Mouse (Mus musculus) bone marrow, adult 2 months (tissue): ENCODE data around the gene Ncoa1. TPM values are rescaled to one million over a fixed set of nuclear protein-coding genes. Genes with fewer than 3 reads are reported as not detected.

Experiments
- H3K27ac ChIP-seq: fragments of 200-500 bp; 2 replicates; pipeline ENCODE4 v1.5.1; 2012; ENCODE audit warnings: low read depth, mild to moderate bottlenecking, control low read depth, inconsistent platforms, low read length; ENCODE audit not compliant: control insufficient read depth, poor library complexity, insufficient read depth
- H3K4me1 ChIP-seq: fragments of 200-500 bp; 2 replicates; pipeline ENCODE4 v1.6.1; 2011; ENCODE audit warnings: low read length; ENCODE audit not compliant: control insufficient read depth, insufficient read depth
- H3K4me3 ChIP-seq: fragments of 200-500 bp; replicated peaks from 2 replicates; pipeline ENCODE3; 2011; ENCODE audit warnings: mild to moderate bottlenecking, low read depth, low read length, control low read depth; ENCODE audit not compliant: control insufficient read depth
- CTCF ChIP-seq: fragments of 200-500 bp; IDR thresholded peaks from 2 replicates; pipeline ENCODE4 v1.5.1; 2011; ENCODE audit warnings: low read length, control low read depth; ENCODE audit not compliant: control insufficient read depth, insufficient read depth
- POLR2A ChIP-seq: fragments of 200-500 bp; IDR thresholded peaks from 2 replicates; pipeline ENCODE4 v1.6.1; 2011; ENCODE audit warnings: low read depth, mild to moderate bottlenecking, control low read depth, low read length, borderline replicate concordance; ENCODE audit not compliant: control insufficient read depth
- WGBS: fragments of 180-500 bp; shearing (Covaris S2); methylation state at CpG from one replicate; pipeline ENCODE4 v1.1.7; 2018; 5-methylcytosine and 5-hydroxymethylcytosine counted together
- polyA plus RNA-seq: library from polyadenylated mRNA; stranded (reverse); fragments of >200 nt; gene quantifications from 2 replicates; pipeline ENCODE4 v1.2.4, GENCODE M21; 2011; ENCODE audit warnings: low replicate concordance; ENCODE audit not compliant: missing spikeins, insufficient read depth, insufficient read length

Ncoa1 gene
- polyA plus RNA-seq, 1 experiment = 16.2 TPM

DNA sequence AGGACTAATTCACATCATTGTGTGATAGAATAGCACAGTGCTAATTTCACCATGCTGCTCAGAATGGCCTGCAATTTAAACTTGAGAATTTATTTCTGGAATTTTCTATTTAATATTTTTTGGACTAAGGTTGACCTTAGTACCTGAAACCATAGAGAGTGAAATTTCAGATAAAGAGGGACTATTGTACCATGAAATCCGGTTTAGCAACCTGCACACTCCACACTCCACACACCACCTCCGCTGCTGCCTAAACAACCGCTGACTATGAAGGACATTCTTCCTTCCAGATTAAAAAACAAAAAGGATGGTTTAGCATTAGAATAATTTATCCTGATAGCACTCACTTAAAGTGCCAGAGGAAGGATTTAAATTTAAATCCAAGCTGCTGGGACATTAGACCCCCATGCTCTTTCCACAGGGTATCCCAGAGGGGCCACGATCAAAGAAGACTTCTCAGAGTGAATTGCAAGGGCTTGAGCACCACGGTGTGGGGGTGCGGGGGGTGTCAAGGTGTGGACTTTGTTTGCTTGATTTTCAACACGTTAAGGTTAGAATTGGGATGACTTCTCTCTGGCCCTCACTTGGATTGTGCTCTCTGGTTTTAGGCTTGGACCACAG, 29.9 kb upstream of the Ncoa1 start:
- 77% methylated on average over 7 of the region's 7 CpGs for WGBS
- no peaks in the 10 kb centered on the region for H3K4me1 ChIP-seq
- no peak for TF ChIP-seq POLR2A
- TF ChIP-seq CTCF = no peak
- no peak overlapping the region for H3K4me3 ChIP-seq
- no peak overlapping the region for H3K27ac ChIP-seq

DNA sequence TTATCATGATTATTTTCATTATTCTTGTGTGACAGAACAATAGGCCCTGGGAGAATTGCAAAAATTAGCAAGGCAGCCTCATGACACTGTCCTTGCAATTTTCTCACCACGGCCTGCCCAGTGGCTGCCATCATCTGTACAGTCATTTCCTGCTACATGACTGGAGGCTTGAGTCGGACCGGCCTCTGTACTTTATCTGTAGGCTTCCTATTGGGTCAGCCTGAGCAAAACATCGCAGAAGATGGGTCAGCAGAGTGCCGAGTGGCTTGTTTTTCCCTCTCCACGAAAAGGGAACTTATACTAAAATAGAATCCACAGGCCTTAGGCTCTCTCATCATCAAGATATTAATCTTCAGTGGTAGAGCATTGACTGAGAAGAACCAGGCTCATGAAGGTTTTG, 28.3 kb upstream of the Ncoa1 start:
- 6% methylated on average over 6 of the region's 6 CpGs for WGBS
- H3K4me1 ChIP-seq = no peaks in the 10 kb centered on the region
- TF ChIP-seq POLR2A (no peak), CTCF (no peak)
- H3K27ac ChIP-seq = no peak overlapping the region
- H3K4me3 ChIP-seq = no peak overlapping the region

DNA sequence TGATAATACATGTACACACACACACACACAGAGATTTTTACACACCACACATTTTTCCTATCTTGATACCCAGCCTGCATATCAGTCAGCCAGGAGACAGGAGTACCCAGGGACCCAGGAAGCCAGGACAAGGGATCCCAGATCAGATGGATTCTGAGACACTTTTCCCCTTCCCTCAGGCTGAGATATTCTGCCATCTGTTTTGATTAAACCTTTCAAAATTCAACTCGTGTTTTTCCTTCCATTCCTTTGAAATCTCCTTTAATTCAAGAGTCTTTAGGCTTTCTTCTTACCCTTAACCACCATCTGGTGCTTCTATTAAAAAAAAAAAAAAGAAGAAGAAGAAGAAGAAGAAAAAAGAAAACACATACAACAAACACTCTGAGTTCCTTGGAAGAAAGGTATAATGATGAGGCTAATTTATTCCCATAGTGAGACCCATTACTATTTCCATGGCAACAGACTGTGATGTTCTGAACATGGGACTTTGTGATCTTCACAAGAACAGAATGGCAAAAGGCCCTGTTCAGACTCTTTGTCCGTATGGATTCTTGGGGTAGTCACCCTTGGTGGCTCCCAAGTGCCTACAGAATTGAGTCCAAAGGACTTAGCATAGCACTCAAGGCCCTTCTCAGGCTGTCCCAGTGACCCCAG, 26.8 kb upstream of the Ncoa1 start:
- no peak overlapping the region for H3K27ac ChIP-seq
- no peak overlapping the region for H3K4me3 ChIP-seq
- H3K4me1 ChIP-seq = no peaks in the 10 kb centered on the region
- TF ChIP-seq POLR2A = no peak
- no peak for TF ChIP-seq CTCF
- WGBS = 79% methylated on average over 2 of the region's 2 CpGs

DNA sequence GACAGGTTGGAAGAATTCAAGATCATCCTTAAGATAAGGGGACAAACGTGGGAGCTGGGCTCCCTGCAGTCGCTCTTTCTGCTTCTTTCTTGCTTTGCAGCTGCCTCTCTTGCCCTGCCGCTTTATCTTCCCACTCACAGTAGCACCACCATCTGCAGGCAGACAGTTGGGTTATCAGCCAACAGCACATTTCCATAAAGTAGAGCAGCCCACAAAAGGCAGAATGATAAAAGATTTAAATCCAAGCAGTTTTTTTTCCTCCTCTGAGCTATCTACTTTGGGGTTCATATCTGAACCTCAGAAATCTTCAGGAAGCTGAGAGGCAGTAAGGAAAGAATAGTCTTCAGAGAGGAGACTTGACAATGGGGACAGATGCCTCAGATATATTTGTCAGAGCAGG, 24.9 kb upstream of the Ncoa1 start:
- TF ChIP-seq CTCF (no peak), POLR2A (no peak)
- Histone ChIP-seq H3K27ac (no peak overlapping the region), H3K4me1 (no peaks in the 10 kb centered on the region), H3K4me3 (no peak overlapping the region)
- 37% methylated on average over 3 of the region's 3 CpGs for whole genome bisulfite sequencing

DNA sequence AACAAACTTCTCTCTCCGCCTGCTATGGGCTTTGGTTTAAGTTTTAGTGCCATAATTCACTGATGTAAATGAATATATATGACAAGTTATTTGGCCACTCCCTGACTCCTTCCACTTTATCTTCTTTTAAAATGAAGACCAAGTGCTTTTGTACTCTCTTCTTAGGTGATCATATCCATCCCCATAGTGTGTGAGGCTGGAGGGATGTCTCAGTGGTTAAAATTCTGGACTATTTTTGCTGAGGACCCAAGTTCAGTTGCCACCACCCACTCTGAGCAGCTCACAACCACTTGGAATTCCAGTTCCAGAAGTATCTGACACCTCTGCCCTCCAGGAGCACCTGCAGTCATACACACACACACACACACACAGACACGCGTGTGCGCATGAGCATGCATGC, 23.5 kb upstream of the Ncoa1 start:
- TF ChIP-seq CTCF (no peak), POLR2A (no peak)
- Histone ChIP-seq H3K4me3 (no peak overlapping the region), H3K27ac (no peak overlapping the region), H3K4me1 (no peaks in the 10 kb centered on the region; the same call in 1 of the 2 replicates)
- WGBS = 89% methylated on average over 4 of the region's 4 CpGs

DNA sequence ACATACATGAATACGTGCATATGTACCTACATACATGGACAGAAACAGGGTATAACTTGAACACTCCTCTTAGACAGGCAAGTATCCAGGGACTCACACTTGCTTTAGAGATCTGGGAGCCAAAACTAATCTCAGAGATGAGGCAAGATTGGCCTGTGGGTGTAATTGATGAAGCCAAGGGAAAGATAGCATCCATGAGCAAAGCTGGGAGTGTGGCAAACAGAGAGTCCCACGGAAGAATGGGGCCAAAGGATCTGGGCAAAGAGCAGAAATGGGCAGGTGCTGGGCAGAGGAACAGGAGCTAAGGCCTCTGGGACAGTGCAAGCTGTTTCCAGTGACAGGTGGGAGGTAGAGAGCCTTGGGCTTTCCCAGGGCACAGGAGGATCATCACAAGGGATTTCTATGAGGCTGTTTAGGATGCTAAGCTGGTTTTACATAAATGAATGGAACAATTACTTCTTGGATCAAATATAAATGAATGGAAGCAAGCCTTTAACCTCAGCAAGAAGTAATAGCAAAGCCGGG, 22.7 kb upstream of the Ncoa1 start:
- 80% methylated on average over 3 of the region's 3 CpGs for WGBS
- Histone ChIP-seq H3K4me3 (no peak overlapping the region), H3K4me1 (no peaks in the 10 kb centered on the region; the same call in 1 of the 2 replicates), H3K27ac (no peak overlapping the region)
- no peak for TF ChIP-seq POLR2A
- TF ChIP-seq CTCF = no peak

DNA sequence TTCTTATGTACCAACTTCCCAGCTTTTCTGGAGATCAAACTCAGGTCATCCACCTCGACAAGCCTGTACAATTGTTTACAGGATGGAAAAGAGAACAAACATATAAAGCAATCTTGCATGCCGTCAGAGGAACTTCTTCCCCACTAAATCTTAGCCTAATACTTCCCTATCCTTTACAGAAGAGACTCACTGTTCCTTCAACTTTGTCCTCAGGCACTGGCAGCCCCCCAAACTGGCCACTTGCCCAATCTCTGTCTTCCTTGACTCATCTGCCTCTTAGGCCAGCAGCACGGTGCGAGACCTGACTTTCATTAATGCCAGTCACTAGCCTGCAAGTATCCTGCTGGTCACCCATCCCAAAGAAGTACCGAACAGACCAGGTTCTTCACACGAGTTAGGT, 11.4 kb upstream of the Ncoa1 start:
- H3K27ac ChIP-seq = no peak overlapping the region
- TF ChIP-seq POLR2A (no peak), CTCF (no peak)
- 46% methylated on average over 6 of the region's 6 CpGs for WGBS
- H3K4me3 ChIP-seq = no peak overlapping the region
- no peaks in the 10 kb centered on the region for H3K4me1 ChIP-seq

DNA sequence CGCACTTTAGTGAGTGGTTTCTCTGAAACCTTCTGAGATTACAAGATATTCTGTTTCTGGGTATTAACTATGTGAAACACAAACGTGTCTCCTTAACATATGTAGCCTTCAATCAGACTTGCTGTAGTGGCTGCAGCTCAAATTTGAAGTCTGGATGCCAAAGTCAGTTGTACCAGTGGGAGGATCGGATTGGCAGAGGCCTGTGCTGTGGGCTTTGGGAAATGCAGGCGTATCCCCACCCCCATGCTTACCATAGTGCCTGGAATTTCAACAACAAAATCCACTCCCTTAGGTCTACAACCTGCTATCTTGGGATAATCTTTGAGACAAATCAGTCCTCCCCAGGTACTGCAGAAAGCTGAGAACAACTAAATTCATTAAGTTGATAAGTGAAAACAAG, 6.4 kb upstream of the Ncoa1 start:
- TF ChIP-seq CTCF (no peak), POLR2A (no peak)
- 82% methylated on average over 4 of the region's 4 CpGs for whole genome bisulfite sequencing

More for the DNA sequence above, 6.4 kb upstream of the Ncoa1 start:
- no peak overlapping the region for H3K4me3 ChIP-seq
- H3K27ac ChIP-seq = no peak overlapping the region
- H3K4me1 ChIP-seq = no peaks in the 10 kb centered on the region; the same call in 1 of the 2 replicates
